Mouse (Mus musculus) left cerebral cortex, adult 2 months (tissue): Measurements from ENCODE around the gene Wdr89. TPM values are rescaled to one million over a fixed set of nuclear protein-coding genes. Genes with fewer than 3 reads are reported as not detected.
A peak's percentile ranks its signal among the peaks of the same experiment; 100 is the strongest.

ENCODE experiments used
- DNase-seq, 2 experiments: peaks; one replicate each; pipeline ENCODE4 v3.0.0; 2021 to 2022; ENCODE audit warnings: low spot score in 2 of 2, mixed read lengths in 1 of 2; ENCODE audit errors: extremely low spot score in 1 of 2
- H3K27ac ChIP-seq: fragments of 200-600 bp; 2 replicates; pipeline ENCODE4 v1.8.1; 2022
- H3K4me3 ChIP-seq: fragments of 200-600 bp; 2 replicates; pipeline ENCODE4 v1.8.1; 2022
- CTCF ChIP-seq: fragments of 200-600 bp; IDR thresholded peaks from 2 replicates; pipeline ENCODE4 v1.8.1; 2022; ENCODE audit warnings: antibody characterized with exemption, mild to moderate bottlenecking, moderate library complexity
- intact Hi-C: fragments of 180-260 bp; cut with DNase I; formaldehyde crosslinking; loops from one replicate; pipeline ENCODE4 v1.15.1; 2025
- total RNA-seq, 2 experiments: library from RNA; stranded (reverse); gene quantifications; 2 replicates each; pipeline ENCODE4 v1.2.3; 2021

Wdr89 gene
- total RNA-seq, 2 experiments from 2014 or later = 2.3 to 3.7 TPM

- no peak for TF ChIP-seq CTCF
Observed at GRCm38 (mm10) chr12:75637103-75637502, 32.2 kb downstream of the Wdr89 start.

GRCm38 (mm10) chr12:75635771-75636430, 33.4 kb downstream of the Wdr89 start:
- intact Hi-C loops = no loop called here
- Histone ChIP-seq H3K4me3 (no peak overlapping the region), H3K27ac (no peak overlapping the region)
- DNase-seq = no peak
- no peak for TF ChIP-seq CTCF

More at GRCm38 (mm10) chr12:75637103-75637502, 32.2 kb downstream of the Wdr89 start:
- intact Hi-C loops = no loop called here
- DNase-seq = no peak
- no peak overlapping the region for H3K27ac ChIP-seq
- no peak overlapping the region for H3K4me3 ChIP-seq

- no peak; the same call in 1 of the 2 replicates for TF ChIP-seq CTCF
- intact Hi-C loops = no loop called here
- no peak for DNase-seq
- Histone ChIP-seq H3K4me3 (no peak overlapping the region), H3K27ac (no peak overlapping the region)
Observed at GRCm38 (mm10) chr12:75629618-75630017, 39.7 kb downstream of the Wdr89 start.

GRCm38 (mm10) chr12:75623292-75623691, 46.0 kb downstream of the Wdr89 start:
- H3K27ac ChIP-seq = no peak overlapping the region
- intact Hi-C loops = no loop called here
- no peak for TF ChIP-seq CTCF
- no peak for DNase-seq
- no peak overlapping the region for H3K4me3 ChIP-seq

- intact Hi-C loops = no loop called here
- no peak for TF ChIP-seq CTCF
- Histone ChIP-seq H3K27ac (no peak overlapping the region), H3K4me3 (no peak overlapping the region)
- no peak for DNase-seq
Observed at GRCm38 (mm10) chr12:75622835-75623234, 46.5 kb downstream of the Wdr89 start.

GRCm38 (mm10) chr12:75616841-75617240, 52.5 kb downstream of the Wdr89 start:
- H3K27ac ChIP-seq = no peak overlapping the region
- H3K4me3 ChIP-seq = no peak overlapping the region
- intact Hi-C loops = no loop called here
- no peak for TF ChIP-seq CTCF
- no peak for DNase-seq

- H3K4me3 ChIP-seq = peak overlapping the region; percentile 20
- no peak for TF ChIP-seq CTCF
- intact Hi-C loops = no loop called here
- no peak for DNase-seq
- H3K27ac ChIP-seq = no peak overlapping the region
Observed at GRCm38 (mm10) chr12:75616158-75616791, 53.1 kb downstream of the Wdr89 start.

- no peak for TF ChIP-seq CTCF
- Histone ChIP-seq H3K4me3 (no peak overlapping the region), H3K27ac (no peak overlapping the region)
- no peak for DNase-seq
- intact Hi-C loops = no loop called here
Observed at GRCm38 (mm10) chr12:75615556-75615955, 53.8 kb downstream of the Wdr89 start.

- no peak for TF ChIP-seq CTCF
- H3K4me3 ChIP-seq = no peak overlapping the region
- no peak overlapping the region for H3K27ac ChIP-seq
- no peak for DNase-seq
- intact Hi-C loops = no loop called here
Observed at GRCm38 (mm10) chr12:75612711-75613110, 56.6 kb downstream of the Wdr89 start.

- intact Hi-C loops = loop anchor here (5.0 kb wide), 2 partner anchors 48 to 138 kb away; partner anchors contain the start of gene Sgpp1
- Histone ChIP-seq H3K4me3 (no peak overlapping the region), H3K27ac (no peak overlapping the region)
- DNase-seq = no peak
- TF ChIP-seq CTCF = no peak
Observed at GRCm38 (mm10) chr12:75599490-75599889, 69.8 kb downstream of the Wdr89 start.

GRCm38 (mm10) chr12:75598988-75599387, 70.3 kb downstream of the Wdr89 start:
- no peak for TF ChIP-seq CTCF
- intact Hi-C loops = loop anchor here (5.0 kb wide), 2 partner anchors 48 to 138 kb away; partner anchors contain the start of gene Sgpp1
- Histone ChIP-seq H3K4me3 (no peak overlapping the region), H3K27ac (no peak overlapping the region)
- DNase-seq = no peak

- no peak for DNase-seq
Observed at GRCm38 (mm10) chr12:75597707-75598106, 71.6 kb downstream of the Wdr89 start.

More at GRCm38 (mm10) chr12:75597707-75598106, 71.6 kb downstream of the Wdr89 start:
- intact Hi-C loops = loop anchor here (2.0 to 5.0 kb wide), 3 partner anchors 50 to 140 kb away; partner anchors contain the start of gene Sgpp1
- H3K27ac ChIP-seq = no peak overlapping the region; the same call in 1 of the 2 replicates
- H3K4me3 ChIP-seq = no peak overlapping the region
- TF ChIP-seq CTCF = no peak
